Mouse (Mus musculus): Measurements from ENCODE around the gene Dis3l2.

Dis3l2 gene

GRCm38 (mm10) chr1:87057075-87057474, 353.5 kb downstream of the Dis3l2 start:
- DNase-seq (ENCODE audit: extremely low read depth, low read depth, low spot score): no peak

GRCm38 (mm10) chr1:87059042-87059665, 355.5 kb downstream of the Dis3l2 start:
- no peak for DNase-seq (ENCODE audit: extremely low read depth, low read depth, low spot score)

GRCm38 (mm10) chr1:87060913-87061312, 357.3 kb downstream of the Dis3l2 start:
- no peak for DNase-seq (ENCODE audit: extremely low read depth, low read depth, low spot score)

GRCm38 (mm10) chr1:87070720-87071119, 367.1 kb downstream of the Dis3l2 start:
- DNase-seq (ENCODE audit: extremely low read depth, low read depth, low spot score): no peak

GRCm38 (mm10) chr1:87073776-87074175, 370.2 kb downstream of the Dis3l2 start:
- no peak for DNase-seq (ENCODE audit: extremely low read depth, low read depth, low spot score)

- no peak for DNase-seq (ENCODE audit: extremely low read depth, low read depth, low spot score)
Measured at GRCm38 (mm10) chr1:87086196-87086595, 382.6 kb downstream of the Dis3l2 start.

GRCm38 (mm10) chr1:87086964-87087363, 383.4 kb downstream of the Dis3l2 start:
- no peak for DNase-seq (ENCODE audit: extremely low read depth, low read depth, low spot score)

GRCm38 (mm10) chr1:87089251-87089650, 385.6 kb downstream of the Dis3l2 start:
- no peak for DNase-seq (ENCODE audit: extremely low read depth, low read depth, low spot score)

- no peak for DNase-seq (ENCODE audit: extremely low read depth, low read depth, low spot score)
Measured at GRCm38 (mm10) chr1:87089828-87090227, 386.2 kb downstream of the Dis3l2 start, which contains the start of gene Alppl2. Alppl2 (minus strand) TSS chr1:87089928.

GRCm38 (mm10) chr1:87095642-87096041, 392.0 kb downstream of the Dis3l2 start:
- no peak for DNase-seq (ENCODE audit: extremely low read depth, low read depth, low spot score)

GRCm38 (mm10) chr1:87098358-87098975, 394.9 kb downstream of the Dis3l2 start:
- no peak for DNase-seq (ENCODE audit: extremely low read depth, low read depth, low spot score)
